Mouse (Mus musculus) ES-E14 (cell line): ENCODE measurements at regions not wholly inside any gene's neighbourhood (a gene's known extent, or its start where the extent isn't known, plus 50 kb on each side); places are given as distances from the start of the nearest gene placed in this dataset.

Experiments used
- MAFK ChIP-seq: IDR thresholded peaks from 2 replicates; pipeline ENCODE4 v1.6.1; 2014; ENCODE audit warnings: mild to moderate bottlenecking, low read depth, low read length, inconsistent platforms; ENCODE audit not compliant: insufficient read depth
- ZNF384 ChIP-seq: IDR thresholded peaks from 2 replicates; pipeline ENCODE4 v1.6.1; 2012; ENCODE audit warnings: low read depth, low read length, inconsistent platforms

DNA sequence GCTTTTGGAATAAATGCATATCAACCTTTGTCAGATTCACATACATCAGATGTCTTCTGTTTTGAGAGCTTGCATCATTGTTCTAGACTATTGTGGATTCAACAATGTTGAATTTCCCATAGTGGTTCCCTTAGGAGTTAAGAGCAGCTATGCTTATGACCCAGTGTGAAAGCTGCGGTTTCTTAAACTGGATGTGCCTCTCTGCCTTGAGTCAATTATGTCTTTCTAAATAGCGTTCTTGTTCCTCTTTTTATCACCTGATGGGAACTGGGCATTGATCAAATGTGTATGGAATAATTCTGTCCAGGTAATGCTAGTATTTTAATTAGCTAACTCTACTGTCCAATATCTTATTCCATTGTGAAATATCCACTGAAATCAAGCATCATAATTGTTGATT lies 1548.0 kb upstream of the Acvr2a start:
- TF ChIP-seq ZNF384 = no peak
- TF ChIP-seq MAFK = no peak
